In genomic region chr4:54949561-54949940, GRCm38 (mm10) we compare ENCODE assay signal across 8 mouse cellular contexts. TPM values are rescaled to one million over a fixed set of nuclear protein-coding genes. Genes with fewer than 3 reads are reported as not detected.
DNase-seq lines count a peak whose midpoint lies in the region; ATAC-seq and TF ChIP-seq lines count a peak whose summit lies in the region.

No protein-coding gene starts in this region.

- peak overlapping the region; percentile 91 for H3K4me2 ChIP-seq in lung, embryonic 14.5 days
- H3K4me2 ChIP-seq in heart, embryonic 16.5 days (ENCODE audit: low read depth, low read length), result peak overlapping the region; percentile 88
- peak overlapping the region; percentile 56; the same call in 1 of the 2 replicates for H3K4me2 ChIP-seq in liver, embryonic 16.5 days (ENCODE audit: low read depth, low read length)
- peak overlapping the region; percentile 89 for H3K4me2 ChIP-seq in stomach, postnatal 0 days (replicated peaks; ENCODE audit: low read depth)

- no peak for ATAC-seq in lung, embryonic 14.5 days (ENCODE audit: insufficient read depth)
- ATAC-seq in heart, embryonic 16.5 days (replicated peaks; ENCODE audit: extremely low read depth, insufficient read depth, low FRiP score), result no peak
- ATAC-seq in liver, embryonic 16.5 days (ENCODE audit: low read depth), result no peak
- no peak for ATAC-seq in stomach, postnatal 0 days (ENCODE audit: low FRiP score, low TSS enrichment)

- peaks cover 23% of the 10 kb centered on the region for H3K4me1 ChIP-seq in lung, embryonic 14.5 days (ENCODE audit: insufficient read depth)
- peaks cover 23% of the 10 kb centered on the region for H3K4me1 ChIP-seq in heart, embryonic 16.5 days (ENCODE audit: control insufficient read depth, insufficient read depth, low read length)
- H3K4me1 ChIP-seq in liver, embryonic 16.5 days (ENCODE audit: control insufficient read depth, low read depth, low read length), result no peaks in the 10 kb centered on the region
- H3K4me1 ChIP-seq in stomach, postnatal 0 days (replicated peaks; ENCODE audit: control insufficient read depth, insufficient read depth), result peaks cover 3% of the 10 kb centered on the region

- peak overlapping the region; percentile 90 for H3K27ac ChIP-seq in lung, embryonic 14.5 days (ENCODE audit: low read depth)
- H3K27ac ChIP-seq in heart, embryonic 16.5 days (ENCODE audit: low read length), result peak overlapping the region; percentile 93
- no peak overlapping the region for H3K27ac ChIP-seq in liver, embryonic 16.5 days (ENCODE audit: low read length)
- H3K27ac ChIP-seq in stomach, postnatal 0 days (replicated peaks), result peak overlapping the region; percentile 88

- H3K9ac ChIP-seq in lung, embryonic 14.5 days, result peak overlapping the region; percentile 89
- peak overlapping the region; percentile 81 for H3K9ac ChIP-seq in heart, embryonic 16.5 days (ENCODE audit: low read length)
- H3K9ac ChIP-seq in liver, embryonic 16.5 days (ENCODE audit: low read depth, low read length), result no peak overlapping the region
- peak overlapping the region; percentile 76 for H3K9ac ChIP-seq in stomach, postnatal 0 days (ENCODE audit: low read length)

- peak; percentile 40 to 81 for DNase-seq in adrenal gland, adult (ENCODE audit: inconsistent age in 2 of 2, low spot score in 1 of 2)
- DNase-seq in adrenal gland, postnatal 25 days, result no peak
- DNase-seq in lung, embryonic 14.5 days, result peak; percentile 58
- DNase-seq in lung, postnatal 14 days, result no peak
- DNase-seq in stomach, postnatal 0 days (ENCODE audit: low spot score), result no peak
- no peak for DNase-seq in right cerebral cortex, adult 18-20 months

- 7% methylated on average over 7 of the region's 7 CpGs for WGBS in lung, embryonic 14.5 days
- WGBS in heart, embryonic 16.5 days, result 14% methylated on average over 7 of the region's 7 CpGs
- 16% methylated on average over 7 of the region's 7 CpGs for WGBS in liver, embryonic 16.5 days (ENCODE audit: insufficient replicate concordance)
- WGBS in stomach, postnatal 0 days, result 8% methylated on average over 7 of the region's 7 CpGs

- H3K27me3 ChIP-seq in lung, embryonic 14.5 days (ENCODE audit: insufficient read depth, low read length), result no peaks in the 10 kb centered on the region
- no peaks in the 10 kb centered on the region for H3K27me3 ChIP-seq in heart, embryonic 16.5 days (ENCODE audit: control insufficient read depth, insufficient read depth, low read length)
- H3K27me3 ChIP-seq in liver, embryonic 16.5 days (ENCODE audit: control insufficient read depth, insufficient read depth, low read depth, low read length), result peaks cover 48% of the 10 kb centered on the region
- no peaks in the 10 kb centered on the region for H3K27me3 ChIP-seq in stomach, postnatal 0 days (ENCODE audit: control insufficient read depth, insufficient read depth, low read length)

- no peak for TF ChIP-seq EP300 in stomach, postnatal 0 days (optimal IDR thresholded peaks at IDR 0.05)

- no peak for TF ChIP-seq CTCF in lung, embryonic 14.5 days (IDR thresholded peaks at IDR 0.05; ENCODE audit: low read depth)
- TF ChIP-seq CTCF in stomach, postnatal 0 days (IDR thresholded peaks at IDR 0.05; ENCODE audit: low read depth), result no peak

- no peaks in the 10 kb centered on the region for H3K36me3 ChIP-seq in lung, embryonic 14.5 days (ENCODE audit: insufficient read depth)
- H3K36me3 ChIP-seq in heart, embryonic 16.5 days (ENCODE audit: control insufficient read depth, insufficient read depth), result no peaks in the 10 kb centered on the region
- no peaks in the 10 kb centered on the region for H3K36me3 ChIP-seq in liver, embryonic 16.5 days (ENCODE audit: control insufficient read depth, insufficient read depth)
- no peaks in the 10 kb centered on the region for H3K36me3 ChIP-seq in stomach, postnatal 0 days (ENCODE audit: control insufficient read depth, insufficient read depth, low read length)

- H3K9me3 ChIP-seq in lung, embryonic 14.5 days (ENCODE audit: low read depth, low read length), result no peaks in the 10 kb centered on the region
- no peaks in the 10 kb centered on the region for H3K9me3 ChIP-seq in heart, embryonic 16.5 days (replicated peaks; ENCODE audit: control insufficient read depth, low read length)
- H3K9me3 ChIP-seq in liver, embryonic 16.5 days (replicated peaks; ENCODE audit: control insufficient read depth, low read length), result no peaks in the 10 kb centered on the region
- H3K9me3 ChIP-seq in stomach, postnatal 0 days (ENCODE audit: control insufficient read depth, low read length), result no peaks in the 10 kb centered on the region

- H3K4me3 ChIP-seq in lung, embryonic 14.5 days (ENCODE audit: low read depth, low read length), result peak overlapping the region; percentile 67
- H3K4me3 ChIP-seq in heart, embryonic 16.5 days (ENCODE audit: low read length), result peak overlapping the region; percentile 76
- H3K4me3 ChIP-seq in liver, embryonic 16.5 days (ENCODE audit: low read depth, low read length), result peak overlapping the region; percentile 49
- peak overlapping the region; percentile 71 for H3K4me3 ChIP-seq in stomach, postnatal 0 days (ENCODE audit: low read depth, low read length)

RNA-seq across cellular contexts. Expression of gene Zfp462, which starts 4.7 kb away (rescaled TPM):
- 45.3 and 51.6 TPM in 2 replicates for total RNA-seq in adrenal gland, postnatal 25 days (2021)
- polyA plus RNA-seq in lung, embryonic 14.5 days (2014; fragmentation: Nextera tagmentation; extraction: Ambion mirVana), result 3.7 and 3.8 TPM in 2 replicates
- 1.3 and 2.1 TPM in 2 replicates for polyA plus RNA-seq in heart, embryonic 16.5 days (2015; fragmentation: Nextera tagmentation; extraction: Ambion mirVana)
- 0.06 and 0.09 TPM in 2 replicates for polyA plus RNA-seq in liver, embryonic 16.5 days (2015; fragmentation: Nextera tagmentation; extraction: Ambion mirVana)
- 0.93 and 1.1 TPM in 2 replicates for polyA plus RNA-seq in stomach, postnatal 0 days (2015; fragmentation: Nextera tagmentation; extraction: Ambion mirVana)

Comparison
In these comparisons a context has a peak if more than half of its experiments do, and no peak if none do; other contexts are left out.
1. DNase-seq: peak in adrenal gland, adult (2 of 2) and lung, embryonic 14.5 days (single experiment); none in adrenal gland, postnatal 25 days (single experiment), lung, postnatal 14 days (single experiment), stomach, postnatal 0 days (single experiment) and right cerebral cortex, adult 18-20 months (single experiment).
2. Peak in every context shown above with its lines, with median percentiles within 50 percentile points of each other: H3K4me2 ChIP-seq and H3K4me3 ChIP-seq.